ENCODE assay signal across 8 mouse cellular contexts in genomic region chr13:54468098-54469011, GRCm38 (mm10). TPM values are rescaled to one million over a fixed set of nuclear protein-coding genes. Genes with fewer than 3 reads are reported as not detected.
DNase-seq lines count a peak whose midpoint lies in the region; ATAC-seq lines count a peak whose summit lies in the region.

TSS of gene Thoc3 (minus strand) at chr13:54468849.

- H3K4me3 ChIP-seq in hindbrain, embryonic 12.5 days, result peak within 1 kb of the TSS; percentile 81

- DNase-seq in Muller cell, postnatal 12 days (ENCODE audit: inconsistent ontology term), result peak; percentile 84
- DNase-seq in cerebellum, adult 9-11 months, result peak; percentile 88
- peak; percentile 75 to 89 for DNase-seq in frontal cortex, postnatal 10 days (ENCODE audit: low spot score in 2 of 2)
- DNase-seq in layer of hippocampus, postnatal 14 days (ENCODE audit: low spot score in 2 of 2), result peak; percentile 84 to 92
- peak; percentile 89 for DNase-seq in lung, postnatal 14 days
- DNase-seq in retina, adult 2 months (ENCODE audit: low read depth, low spot score), result peak; percentile 71
- peak; percentile 87 to 88 for DNase-seq in thymus, postnatal 36 days

- H3K36me3 ChIP-seq in hindbrain, embryonic 12.5 days, result peaks cover 40% of the 10 kb centered on the region

- H3K4me2 ChIP-seq in hindbrain, embryonic 12.5 days (replicated peaks), result peak within 1 kb of the TSS; percentile 92

- under 1% methylated on average over 66 of the region's 67 CpGs for whole genome bisulfite sequencing in hindbrain, embryonic 12.5 days

- no peaks in the 10 kb centered on the region for H3K27me3 ChIP-seq in hindbrain, embryonic 12.5 days

- peaks cover 11% of the 10 kb centered on the region for H3K4me1 ChIP-seq in hindbrain, embryonic 12.5 days

- H3K9me3 ChIP-seq in hindbrain, embryonic 12.5 days (replicated peaks), result peaks cover 8% of the 10 kb centered on the region; the same call in 1 of the 2 replicates

- peak within 1 kb of the TSS; percentile 72 for H3K9ac ChIP-seq in hindbrain, embryonic 12.5 days

- H3K27ac ChIP-seq in hindbrain, embryonic 12.5 days, result no peak within 1 kb of the TSS

- peak; percentile 97 for ATAC-seq in hindbrain, embryonic 12.5 days (ENCODE audit: low FRiP score)

RNA-seq across cellular contexts. Expression of gene Thoc3, which starts in this region (rescaled TPM):
- polyA plus RNA-seq in hindbrain, embryonic 12.5 days (2016; fragmentation: Nextera tagmentation; extraction: Ambion mirVana), result 123 and 128 TPM in 2 replicates
- total RNA-seq in layer of hippocampus, postnatal 14 days (2021), result 10 to 100 TPM; 37.1 to 44.4 TPM
